Mouse (Mus musculus) olfactory bulb, adult 2 months (tissue): ENCODE measurements at regions not wholly inside any gene's neighbourhood (a gene's known extent, or its start where the extent isn't known, plus 50 kb on each side); places are given as distances from the start of the nearest gene placed in this dataset.

Experiments used
- CTCF ChIP-seq: fragments of 200-500 bp; IDR thresholded peaks from 2 replicates; pipeline ENCODE4 v1.5.1; 2012; ENCODE audit warnings: low read depth, mild to moderate bottlenecking, low read length, moderate library complexity; ENCODE audit not compliant: insufficient read depth
- POLR2A ChIP-seq: fragments of 200-500 bp; IDR thresholded peaks from 2 replicates; pipeline ENCODE4 v1.6.1; 2012; ENCODE audit warnings: mild to moderate bottlenecking, low read depth, low read length, moderate library complexity; ENCODE audit not compliant: insufficient read depth

- no peak for TF ChIP-seq CTCF
- no peak for TF ChIP-seq POLR2A
These were observed 196.0 kb upstream of the Hnrnpa3 start for GRCm38 (mm10) chr2:75463091-75463490.
